Mouse (Mus musculus): ENCODE data around the gene Khnyn.

GRCm38 (mm10) chr14:55900414-55900755 lies 15.6 kb downstream of the Khnyn start:
- no peak for TF ChIP-seq CTCF (IDR thresholded peaks at IDR 0.05; ENCODE audit: extremely low read depth, insufficient read length, insufficient replicate concordance, low read depth, low read length)
- 0 out of 2 replicates have a peak, but pooled peaks have one; percentile 6 for TF ChIP-seq POLR2A (IDR thresholded peaks at IDR 0.05; ENCODE audit: low read depth, low read length)

Measured in small intestine, adult 2 months (tissue).